Mouse (Mus musculus): Measurements from ENCODE around the gene Sgpl1. TPM values are rescaled to one million over a fixed set of nuclear protein-coding genes. Genes with fewer than 3 reads are reported as not detected.

Sgpl1 gene
- polyA plus RNA-seq, 1 experiment from 2014 or later, result 68.5 TPM

DNA sequence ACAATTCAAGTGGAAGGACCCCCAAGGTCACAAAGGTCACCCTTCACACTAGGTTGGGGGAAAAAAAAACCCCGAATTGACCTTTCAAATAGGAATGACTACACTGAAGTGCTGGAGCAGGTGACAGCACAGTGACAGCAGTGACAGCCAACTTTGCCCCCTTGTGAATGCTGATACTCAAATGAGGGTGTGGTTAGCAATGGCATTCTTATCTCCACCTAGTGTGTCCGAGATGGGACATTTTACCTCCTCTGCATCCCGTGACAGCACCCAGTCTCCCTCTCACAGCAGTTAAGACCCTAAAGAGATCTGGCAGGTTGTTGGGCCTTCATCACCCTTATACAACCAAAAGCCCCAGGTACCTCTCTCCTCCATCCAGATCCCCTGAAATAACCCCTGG, 2.0 kb upstream of the Sgpl1 start:
- no peaks in the 10 kb centered on the region for H3K36me3 ChIP-seq (replicated peaks)
- H3K9me3 ChIP-seq, result no peaks in the 10 kb centered on the region
- no peak overlapping the region for H3K27ac ChIP-seq (replicated peaks)
- H3K4me3 ChIP-seq, result no peak overlapping the region
- 77% methylated on average over 3 of the region's 3 CpGs for WGBS
- peaks cover 24% of the 10 kb centered on the region for H3K4me1 ChIP-seq
- DNase-seq (ENCODE audit: low spot score), result no peak
- no peaks in the 10 kb centered on the region for H3K27me3 ChIP-seq (replicated peaks; ENCODE audit: low read depth, poor library complexity, severe bottlenecking)

DNA sequence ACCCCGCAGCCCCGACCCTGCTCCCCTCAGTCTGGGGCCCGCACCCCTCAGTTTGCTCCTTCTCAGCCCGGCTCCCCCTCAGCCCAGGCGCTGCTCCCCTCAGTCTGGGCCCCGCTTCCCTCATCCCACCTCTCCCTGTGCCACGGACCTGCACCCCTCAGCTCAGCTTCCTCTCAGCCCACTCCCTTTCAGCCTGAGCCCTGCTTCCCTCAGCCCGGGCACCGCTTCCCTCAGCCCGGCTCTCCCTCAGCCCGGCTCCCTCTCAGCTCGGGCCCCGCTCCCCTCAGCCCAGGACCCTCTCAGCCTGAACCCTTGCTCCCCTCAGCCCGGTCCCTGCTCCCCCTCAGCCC, 721 bp downstream of the Sgpl1 start:
- WGBS, result 2% methylated on average over 14 of the region's 14 CpGs

DNA sequence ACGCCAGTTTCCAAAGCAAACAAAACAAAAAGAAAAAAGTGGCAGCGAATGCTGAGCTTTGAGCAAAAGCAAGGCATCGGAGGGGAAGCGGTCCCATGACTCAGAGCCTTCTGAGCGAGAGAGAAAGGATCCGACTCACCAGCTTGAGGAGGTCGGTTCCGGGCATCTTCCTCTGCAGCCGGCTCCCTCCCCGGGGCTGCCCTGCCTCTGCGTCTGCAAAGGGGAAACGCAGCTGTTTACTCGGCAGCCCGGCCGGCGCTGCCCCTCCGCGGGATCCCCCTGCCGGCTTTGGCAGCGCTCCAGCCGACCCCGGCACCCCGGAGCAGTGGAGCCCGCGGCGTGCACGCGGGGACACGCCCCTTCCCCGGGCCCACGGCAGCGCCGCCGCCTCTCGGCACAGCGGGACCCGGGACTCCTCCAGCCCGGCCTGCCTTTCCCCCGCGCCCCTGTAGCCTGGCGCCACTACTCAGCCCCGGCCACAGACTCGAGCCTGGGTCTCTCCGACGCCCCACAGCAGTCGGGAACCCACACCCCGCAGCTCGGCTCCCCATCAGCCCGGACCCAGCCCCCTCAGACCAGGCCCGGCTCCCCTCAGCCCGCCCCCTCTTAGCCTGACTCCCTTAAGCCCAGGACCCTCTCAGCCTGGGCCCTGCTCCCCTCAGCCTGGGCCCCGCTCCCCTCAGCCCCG, 1.2 kb downstream of the Sgpl1 start:
- 1% methylated on average over 53 of the region's 53 CpGs for WGBS

More for the DNA sequence above, 721 bp downstream of the Sgpl1 start:
- peaks cover 24% of the 10 kb centered on the region for H3K4me1 ChIP-seq
- peak overlapping the region; percentile 94 for H3K4me3 ChIP-seq
- no peak for DNase-seq (ENCODE audit: low spot score)
- H3K9me3 ChIP-seq, result no peaks in the 10 kb centered on the region
- peaks cover 3% of the 10 kb centered on the region; the same call in 1 of the 2 replicates for H3K36me3 ChIP-seq (replicated peaks)
- H3K27me3 ChIP-seq (replicated peaks; ENCODE audit: low read depth, poor library complexity, severe bottlenecking), result no peaks in the 10 kb centered on the region
- H3K27ac ChIP-seq (replicated peaks), result peak overlapping the region; percentile 95

DNA sequence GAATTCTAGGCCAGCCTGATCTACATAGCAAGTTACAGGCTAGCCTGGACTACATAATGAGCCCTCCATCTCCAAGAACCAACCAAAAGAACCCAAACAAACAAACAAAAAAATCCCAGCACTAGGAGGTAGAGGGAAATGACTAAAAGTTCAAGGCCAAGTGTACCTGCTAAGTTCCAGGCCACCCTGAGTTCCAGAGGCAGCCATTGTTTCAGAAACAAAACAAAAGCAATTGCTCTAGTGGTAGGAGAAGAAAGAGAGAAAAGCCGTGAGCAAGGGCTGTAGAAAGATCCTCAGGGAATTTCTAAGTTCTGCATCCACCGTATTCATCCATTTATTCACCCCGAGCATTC, 1.8 kb downstream of the Sgpl1 start:
- H3K27ac ChIP-seq (replicated peaks), result peak overlapping the region; percentile 95
- peaks cover 3% of the 10 kb centered on the region; the same call in 1 of the 2 replicates for H3K36me3 ChIP-seq (replicated peaks)
- DNase-seq (ENCODE audit: low spot score), result no peak
- no peaks in the 10 kb centered on the region for H3K27me3 ChIP-seq (replicated peaks; ENCODE audit: low read depth, poor library complexity, severe bottlenecking)
- WGBS, result 0% methylated on average over 3 of the region's 3 CpGs
- peak overlapping the region; percentile 94 for H3K4me3 ChIP-seq
- H3K4me1 ChIP-seq, result peaks cover 24% of the 10 kb centered on the region
- H3K9me3 ChIP-seq, result no peaks in the 10 kb centered on the region

More for the DNA sequence above, 1.2 kb downstream of the Sgpl1 start:
- peaks cover 24% of the 10 kb centered on the region for H3K4me1 ChIP-seq
- peak overlapping the region; percentile 95 for H3K27ac ChIP-seq (replicated peaks)
- no peaks in the 10 kb centered on the region for H3K27me3 ChIP-seq (replicated peaks; ENCODE audit: low read depth, poor library complexity, severe bottlenecking)
- H3K36me3 ChIP-seq (replicated peaks), result peaks cover 3% of the 10 kb centered on the region; the same call in 1 of the 2 replicates
- peak; percentile 79 for DNase-seq (ENCODE audit: low spot score)
- peak overlapping the region; percentile 94 for H3K4me3 ChIP-seq
- H3K9me3 ChIP-seq, result no peaks in the 10 kb centered on the region

DNA sequence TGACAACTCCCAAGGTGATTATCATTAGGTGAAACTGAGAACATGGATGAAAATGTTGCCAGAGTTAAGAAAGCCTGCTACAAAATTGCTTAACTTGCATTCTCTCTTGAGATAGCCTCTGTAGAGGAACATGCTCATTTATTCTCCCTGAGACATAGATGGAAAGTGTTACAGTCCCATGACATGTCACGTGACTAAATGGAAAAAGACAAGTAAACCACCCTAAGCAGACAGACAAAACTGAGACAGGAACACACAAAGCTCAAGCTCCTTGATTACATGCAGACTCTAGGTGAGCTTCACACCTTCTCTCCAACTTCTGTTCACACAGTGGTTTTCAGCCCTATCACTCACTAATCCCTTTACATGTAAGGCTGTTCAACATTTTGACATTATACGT, 4.2 kb downstream of the Sgpl1 start:
- Histone ChIP-seq H3K36me3 (replicated peaks) (peaks cover 13% of the 10 kb centered on the region; the same call in 1 of the 2 replicates), H3K4me3 (no peak overlapping the region), H3K9me3 (no peaks in the 10 kb centered on the region), H3K27me3 (replicated peaks; ENCODE audit: low read depth, poor library complexity, severe bottlenecking) (no peaks in the 10 kb centered on the region), H3K4me1 (peaks cover 24% of the 10 kb centered on the region), H3K27ac (replicated peaks) (no peak overlapping the region)
- no peak for DNase-seq (ENCODE audit: low spot score)
- WGBS, result 95% methylated on average over 2 of the region's 2 CpGs

DNA sequence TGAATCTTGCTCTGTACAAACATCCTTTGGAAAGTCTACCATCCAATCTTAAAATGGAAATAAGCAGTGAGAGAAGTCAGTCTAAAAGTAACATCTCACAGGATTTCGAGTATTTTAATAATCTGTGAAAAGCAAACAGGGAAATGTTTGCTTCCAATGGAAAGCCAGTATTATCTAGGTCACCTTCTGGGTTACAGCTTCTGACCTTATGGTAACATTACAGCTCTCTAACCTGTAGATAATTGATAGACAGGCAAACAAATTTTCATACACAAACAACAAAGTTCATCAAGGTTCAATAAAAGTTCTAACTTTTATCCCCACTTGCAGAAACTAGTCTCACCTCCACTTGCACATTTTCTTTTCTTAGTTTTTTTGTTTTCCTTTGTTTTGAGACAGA, 9.9 kb downstream of the Sgpl1 start:
- Histone ChIP-seq H3K4me3 (no peak overlapping the region), H3K27me3 (replicated peaks; ENCODE audit: low read depth, poor library complexity, severe bottlenecking) (no peaks in the 10 kb centered on the region), H3K4me1 (no peaks in the 10 kb centered on the region), H3K27ac (replicated peaks) (no peak overlapping the region), H3K9me3 (no peaks in the 10 kb centered on the region), H3K36me3 (replicated peaks) (peaks cover 16% of the 10 kb centered on the region)
- DNase-seq (ENCODE audit: low spot score), result no peak
- 80% methylated on average over 1 of the region's 1 CpGs for WGBS

DNA sequence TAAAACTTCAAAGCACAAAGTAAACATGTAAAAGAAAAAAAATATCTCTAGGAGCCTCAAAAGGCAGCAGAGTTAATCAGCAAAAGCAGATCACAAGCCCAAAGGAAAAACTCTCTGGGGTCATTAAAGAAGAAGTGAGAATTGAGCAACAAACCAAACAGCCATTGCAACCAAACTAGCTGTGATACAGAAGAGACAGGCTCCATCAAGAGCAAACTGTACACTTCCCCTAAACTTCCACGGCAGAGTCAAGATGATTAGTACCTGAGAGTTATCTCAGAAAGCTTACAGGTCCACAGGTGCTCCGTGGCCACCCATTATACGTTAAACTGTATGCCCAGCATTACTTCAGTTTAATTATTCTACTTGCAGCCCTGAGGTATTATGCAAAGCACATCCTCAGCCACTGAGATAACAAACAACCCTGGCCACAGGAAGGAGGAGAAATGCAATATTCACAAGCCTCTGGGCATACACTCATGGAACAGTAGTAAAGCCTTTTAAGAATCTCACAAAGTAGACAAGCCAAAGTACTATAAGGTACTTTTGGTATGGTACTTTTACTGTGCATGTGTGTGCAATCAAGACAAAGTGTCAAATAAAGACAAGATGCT, 12.2 kb downstream of the Sgpl1 start:
- Histone ChIP-seq H3K36me3 (replicated peaks) (peaks cover 30% of the 10 kb centered on the region), H3K4me1 (no peaks in the 10 kb centered on the region), H3K27me3 (replicated peaks; ENCODE audit: low read depth, poor library complexity, severe bottlenecking) (no peaks in the 10 kb centered on the region), H3K27ac (replicated peaks) (no peak overlapping the region), H3K4me3 (no peak overlapping the region), H3K9me3 (no peaks in the 10 kb centered on the region)
- 59% methylated on average over 3 of the region's 3 CpGs for WGBS
- DNase-seq (ENCODE audit: low spot score), result no peak

DNA sequence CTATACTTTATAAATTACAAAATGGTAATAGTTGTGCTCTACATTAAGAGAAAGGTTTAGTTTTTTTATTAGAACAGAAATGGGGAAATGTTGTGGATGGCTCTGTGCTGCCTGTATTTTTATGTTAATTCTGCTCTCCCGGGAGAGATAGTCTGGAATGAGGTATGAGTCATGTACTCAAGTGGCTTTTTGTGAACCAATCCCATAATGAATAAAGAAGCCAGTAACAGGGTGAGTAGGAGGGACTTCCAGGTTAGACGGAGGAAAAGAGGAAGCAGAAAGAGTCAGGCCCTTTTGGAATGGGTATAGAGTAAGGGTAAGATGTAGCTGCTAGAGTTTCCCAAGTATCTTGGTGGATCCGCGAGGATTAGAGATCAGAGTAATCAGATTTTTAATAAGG, 13.5 kb downstream of the Sgpl1 start:
- Histone ChIP-seq H3K36me3 (replicated peaks) (peaks cover 30% of the 10 kb centered on the region), H3K4me3 (no peak overlapping the region), H3K4me1 (no peaks in the 10 kb centered on the region), H3K27me3 (replicated peaks; ENCODE audit: low read depth, poor library complexity, severe bottlenecking) (no peaks in the 10 kb centered on the region), H3K9me3 (no peaks in the 10 kb centered on the region), H3K27ac (replicated peaks) (no peak overlapping the region)
- 88% methylated on average over 4 of the region's 4 CpGs for WGBS
- DNase-seq (ENCODE audit: low spot score), result no peak

DNA sequence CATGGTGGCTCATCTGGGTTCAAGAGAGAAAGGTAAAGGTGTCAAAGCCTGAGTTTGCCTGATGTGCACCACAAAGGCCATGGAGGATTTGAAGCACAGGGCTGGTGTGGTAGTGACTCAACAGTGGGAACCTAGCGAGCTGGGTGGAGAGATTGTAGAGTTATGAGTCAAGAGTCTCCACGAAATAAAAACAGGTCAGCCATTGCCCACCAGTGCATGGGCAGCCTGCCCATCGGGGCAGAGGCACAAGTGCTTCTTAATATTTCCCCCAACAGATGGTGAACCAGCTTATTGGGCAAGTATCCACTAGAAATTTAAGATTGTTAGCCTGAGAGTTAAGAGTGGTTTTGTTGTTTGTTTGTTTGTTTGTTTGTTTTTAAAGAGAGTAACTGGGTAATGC, 16.5 kb downstream of the Sgpl1 start:
- Histone ChIP-seq H3K36me3 (replicated peaks) (peaks cover 41% of the 10 kb centered on the region), H3K4me3 (no peak overlapping the region), H3K4me1 (no peaks in the 10 kb centered on the region), H3K27me3 (replicated peaks; ENCODE audit: low read depth, poor library complexity, severe bottlenecking) (no peaks in the 10 kb centered on the region), H3K27ac (replicated peaks) (no peak overlapping the region), H3K9me3 (no peaks in the 10 kb centered on the region)
- WGBS, result 86% methylated on average over 3 of the region's 3 CpGs
- no peak for DNase-seq (ENCODE audit: low spot score)

DNA sequence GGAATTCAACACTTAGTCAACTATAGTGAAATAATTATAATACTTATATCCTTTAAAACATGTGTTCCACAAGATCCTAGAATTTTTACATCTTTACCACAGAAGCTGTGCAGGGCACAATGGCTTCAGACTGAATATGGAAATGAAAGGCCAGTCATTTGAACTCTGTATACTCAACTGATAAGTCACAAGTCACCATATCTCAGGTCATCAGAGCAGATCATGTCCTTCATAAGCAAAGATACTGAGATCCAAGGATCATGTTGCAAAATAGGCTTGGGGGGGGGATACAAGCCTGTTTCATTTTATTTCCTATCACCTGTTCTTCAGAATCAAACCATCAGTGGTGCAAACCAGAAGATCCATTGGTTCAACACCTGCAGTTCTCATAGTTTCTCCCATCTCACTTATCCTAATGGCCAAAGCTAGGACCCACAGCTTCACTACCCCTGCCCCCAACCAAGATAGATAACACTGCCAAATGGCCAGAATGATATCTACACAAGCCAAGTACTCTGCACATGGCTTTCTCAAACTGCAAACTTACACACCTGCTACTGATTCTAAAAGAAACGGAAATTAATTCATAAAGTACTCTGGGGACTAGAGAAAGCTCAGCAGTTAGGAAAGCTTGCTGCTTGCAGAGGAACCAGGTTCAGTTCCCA, 18.7 kb downstream of the Sgpl1 start:
- Histone ChIP-seq H3K36me3 (replicated peaks) (peaks cover 39% of the 10 kb centered on the region), H3K4me3 (no peak overlapping the region), H3K4me1 (no peaks in the 10 kb centered on the region), H3K27ac (replicated peaks) (no peak overlapping the region), H3K9me3 (no peaks in the 10 kb centered on the region), H3K27me3 (replicated peaks; ENCODE audit: low read depth, poor library complexity, severe bottlenecking) (no peaks in the 10 kb centered on the region)
- no peak for DNase-seq (ENCODE audit: low spot score)
- 94% methylated on average over 1 of the region's 1 CpGs for WGBS

DNA sequence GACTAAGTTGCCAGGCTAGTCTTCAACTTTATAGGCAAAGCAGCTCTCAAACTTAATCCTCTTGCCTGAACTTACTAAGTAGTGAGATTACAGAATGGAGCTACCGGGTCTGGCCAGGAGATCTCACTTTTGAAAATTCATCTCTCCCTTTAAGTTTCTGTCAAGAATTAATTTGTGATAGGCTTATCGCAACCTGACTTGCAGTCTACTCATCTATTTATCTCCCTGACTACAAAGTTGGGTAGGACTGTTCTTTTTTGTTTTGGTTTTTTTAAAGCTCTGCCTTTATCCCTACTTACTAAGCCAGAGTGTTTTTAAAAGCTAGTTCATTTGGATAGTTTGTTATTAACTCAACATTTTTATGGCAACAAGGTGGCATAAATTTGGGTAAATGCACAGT, 23.0 kb downstream of the Sgpl1 start:
- Histone ChIP-seq H3K9me3 (no peaks in the 10 kb centered on the region), H3K4me1 (no peaks in the 10 kb centered on the region), H3K27ac (replicated peaks) (no peak overlapping the region), H3K36me3 (replicated peaks) (peaks cover 48% of the 10 kb centered on the region), H3K4me3 (no peak overlapping the region), H3K27me3 (replicated peaks; ENCODE audit: low read depth, poor library complexity, severe bottlenecking) (no peaks in the 10 kb centered on the region)
- WGBS, result 91% methylated on average over 2 of the region's 2 CpGs
- DNase-seq (ENCODE audit: low spot score), result no peak

DNA sequence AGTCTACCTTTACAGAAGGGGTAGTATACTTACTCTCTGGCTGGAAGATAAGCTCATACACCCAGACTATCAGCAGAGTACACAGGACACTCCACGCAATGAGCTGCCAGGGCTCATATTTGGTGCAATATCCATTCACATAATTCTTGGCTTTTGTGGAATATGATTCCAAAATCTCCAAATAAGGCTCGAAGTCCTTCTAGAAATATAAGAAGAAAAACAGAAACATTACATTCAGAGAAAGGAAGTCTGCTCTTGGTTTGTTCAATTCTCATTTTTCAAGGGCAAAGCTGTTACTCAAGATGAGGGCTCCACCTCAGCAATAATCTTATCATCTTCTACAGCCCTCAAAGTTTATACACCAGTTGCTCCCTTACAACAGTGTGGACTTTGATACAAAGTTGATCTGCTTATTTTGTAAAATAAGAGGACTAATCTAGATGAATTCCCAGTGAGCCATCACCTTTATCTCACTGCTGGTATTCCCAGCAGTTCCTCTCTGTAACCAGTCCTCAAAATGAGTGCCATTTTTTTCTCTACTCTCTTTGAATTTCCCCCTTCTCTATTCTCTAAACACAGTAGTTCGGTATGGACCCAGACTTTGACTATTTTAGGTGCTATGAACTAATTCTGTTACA, 24.1 kb downstream of the Sgpl1 start:
- Histone ChIP-seq H3K9me3 (no peaks in the 10 kb centered on the region), H3K27ac (replicated peaks) (no peak overlapping the region), H3K36me3 (replicated peaks) (peaks cover 57% of the 10 kb centered on the region), H3K27me3 (replicated peaks; ENCODE audit: low read depth, poor library complexity, severe bottlenecking) (no peaks in the 10 kb centered on the region), H3K4me1 (no peaks in the 10 kb centered on the region), H3K4me3 (no peak overlapping the region)
- no peak for DNase-seq (ENCODE audit: low spot score)
- 89% methylated on average over 3 of the region's 3 CpGs for WGBS
